ENCODE assay signal across 18 mouse cellular contexts in the genomic region with DNA sequence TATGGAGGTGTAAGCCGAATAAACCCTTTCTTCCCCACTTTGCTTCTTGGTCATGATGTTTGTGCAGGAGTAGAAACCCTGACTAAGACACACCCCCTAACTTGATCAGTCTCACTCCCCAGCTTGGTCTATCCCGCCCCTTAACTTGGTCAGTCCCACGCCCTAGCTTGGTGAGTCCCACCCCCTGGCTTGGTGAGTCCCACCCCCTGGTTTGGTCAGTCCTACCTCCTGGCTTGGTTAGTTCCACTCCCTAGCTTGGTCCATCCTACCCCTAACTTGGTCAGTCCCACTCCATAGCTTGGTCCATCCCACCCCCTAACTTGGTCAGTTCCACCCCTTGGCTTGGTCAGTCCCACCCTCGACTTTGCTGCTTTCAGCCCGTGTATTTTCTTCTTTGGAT. TPM values are rescaled to one million over a fixed set of nuclear protein-coding genes. Genes with fewer than 3 reads are reported as not detected.
DNase-seq lines count a peak whose midpoint lies in the region; ATAC-seq and TF ChIP-seq lines count a peak whose summit lies in the region.
"Had no signal": no experiment of that assay in that cellular context is flagged by ENCODE, and none has a peak within 500 bp of the region (broad histone marks: within the 10 kb centered on the region; RNA-seq: fewer than 3 reads in every experiment).

No protein-coding gene starts in this region.

- WGBS in heart, embryonic 13.5 days: 85% methylated on average over 5 of the region's 5 CpGs
- whole genome bisulfite sequencing in heart, embryonic 11.5 days (ENCODE audit: insufficient replicate concordance): 87% methylated on average over 5 of the region's 5 CpGs
- 89% methylated on average over 5 of the region's 5 CpGs for WGBS in kidney, postnatal 0 days
- WGBS in kidney, adult 2 months: 93% methylated on average over 5 of the region's 5 CpGs
- WGBS in midbrain, postnatal 0 days: 89% methylated on average over 5 of the region's 5 CpGs
- WGBS in midbrain, embryonic 11.5 days: 90% methylated on average over 5 of the region's 5 CpGs

- H3K9ac ChIP-seq in heart, embryonic 13.5 days: no peak overlapping the region
- no peak overlapping the region for H3K9ac ChIP-seq in heart, embryonic 11.5 days (ENCODE audit: low read depth, low read length)
- H3K9ac ChIP-seq in kidney, postnatal 0 days (ENCODE audit: low read depth, low read length): no peak overlapping the region
- no peak overlapping the region for H3K9ac ChIP-seq in midbrain, postnatal 0 days (replicated peaks; ENCODE audit: low read length, poor library complexity, severe bottlenecking)
- no peak overlapping the region for H3K9ac ChIP-seq in midbrain, embryonic 11.5 days (ENCODE audit: low read length)
- H3K9ac ChIP-seq: embryonic facial prominence, embryonic 13.5 days; forebrain, embryonic 12.5 days; hindbrain, embryonic 12.5 days had no signal

- no peak for TF ChIP-seq CTCF in kidney, postnatal 0 days (IDR thresholded peaks at IDR 0.05; ENCODE audit: low read depth)
- no peak for TF ChIP-seq CTCF in kidney, adult 2 months (conservative IDR thresholded peaks at IDR 0.05; ENCODE audit: insufficient read depth, insufficient read length, low read depth, low read length)
- TF ChIP-seq CTCF in midbrain, postnatal 0 days (IDR thresholded peaks at IDR 0.05): no peak

- no peak overlapping the region for H3K4me3 ChIP-seq in heart, embryonic 13.5 days
- no peak overlapping the region for H3K4me3 ChIP-seq in heart, embryonic 11.5 days (ENCODE audit: low read depth, low read length)
- no peak overlapping the region for H3K4me3 ChIP-seq in kidney, postnatal 0 days (replicated peaks; ENCODE audit: low read depth, low read length)
- H3K4me3 ChIP-seq in kidney, adult 2 months (ENCODE audit: insufficient read depth, low read depth, low read length): no peak overlapping the region
- H3K4me3 ChIP-seq in midbrain, postnatal 0 days (ENCODE audit: low read depth, low read length): no peak overlapping the region
- H3K4me3 ChIP-seq in midbrain, embryonic 11.5 days (ENCODE audit: low read depth, low read length): no peak overlapping the region
- H3K4me3 ChIP-seq: embryonic facial prominence, embryonic 13.5 days; forebrain, embryonic 12.5 days; hindbrain, embryonic 12.5 days had no signal

- H3K36me3 ChIP-seq in heart, embryonic 13.5 days: no peaks in the 10 kb centered on the region
- H3K36me3 ChIP-seq in heart, embryonic 11.5 days (ENCODE audit: control insufficient read depth, insufficient read depth, low read length): no peaks in the 10 kb centered on the region
- H3K36me3 ChIP-seq in kidney, postnatal 0 days (ENCODE audit: insufficient read depth, low read length): no peaks in the 10 kb centered on the region
- H3K36me3 ChIP-seq in kidney, adult 2 months (ENCODE audit: control insufficient read depth, insufficient read depth, low read length): no peaks in the 10 kb centered on the region
- H3K36me3 ChIP-seq in midbrain, postnatal 0 days (ENCODE audit: insufficient read depth, low read length): no peaks in the 10 kb centered on the region
- no peaks in the 10 kb centered on the region for H3K36me3 ChIP-seq in midbrain, embryonic 11.5 days (ENCODE audit: control insufficient read depth, insufficient read depth, low read length)
- H3K36me3 ChIP-seq: embryonic facial prominence, embryonic 13.5 days; forebrain, embryonic 12.5 days; hindbrain, embryonic 12.5 days had no signal

- no peaks in the 10 kb centered on the region for H3K27me3 ChIP-seq in heart, embryonic 13.5 days (replicated peaks)
- no peaks in the 10 kb centered on the region for H3K27me3 ChIP-seq in heart, embryonic 11.5 days (ENCODE audit: control insufficient read depth, insufficient read depth, low read length)
- no peaks in the 10 kb centered on the region for H3K27me3 ChIP-seq in kidney, postnatal 0 days (ENCODE audit: insufficient read depth, low read length)
- H3K27me3 ChIP-seq in kidney, adult 2 months (replicated peaks; ENCODE audit: control insufficient read depth, insufficient read depth, low read length): no peaks in the 10 kb centered on the region
- H3K27me3 ChIP-seq in midbrain, postnatal 0 days (ENCODE audit: insufficient read depth, low read length): no peaks in the 10 kb centered on the region
- no peaks in the 10 kb centered on the region for H3K27me3 ChIP-seq in midbrain, embryonic 11.5 days (ENCODE audit: control insufficient read depth, insufficient read depth, low read length)
- H3K27me3 ChIP-seq: CH12.LX; embryonic facial prominence, embryonic 13.5 days; forebrain, embryonic 12.5 days; hindbrain, embryonic 12.5 days; Patski had no signal

- no peak for TF ChIP-seq POLR2A in kidney, adult 2 months (IDR thresholded peaks at IDR 0.05; ENCODE audit: low read depth, low read length)

- no peak overlapping the region for H3K4me2 ChIP-seq in heart, embryonic 13.5 days
- no peak overlapping the region for H3K4me2 ChIP-seq in heart, embryonic 11.5 days
- H3K4me2 ChIP-seq in kidney, postnatal 0 days (ENCODE audit: low read length): no peak overlapping the region
- H3K4me2 ChIP-seq in midbrain, postnatal 0 days (ENCODE audit: low read depth, low read length, poor library complexity, severe bottlenecking): no peak overlapping the region
- no peak overlapping the region for H3K4me2 ChIP-seq in midbrain, embryonic 11.5 days
- H3K4me2 ChIP-seq: embryonic facial prominence, embryonic 13.5 days; forebrain, embryonic 12.5 days; hindbrain, embryonic 12.5 days had no signal

- no peak for DNase-seq in kidney, postnatal 0 days (ENCODE audit: low spot score)
- DNase-seq in kidney, adult 2 months: no peak
- no peak for DNase-seq in midbrain, postnatal 0 days (ENCODE audit: low spot score)
- DNase-seq in midbrain, embryonic 11.5 days (ENCODE audit: low spot score, missing footprints): no peak
- DNase-seq: adrenal gland, postnatal 14 days; cerebellum, adult 11-12 months; cerebellum, adult 9-10 months; cerebellum, postnatal 36 days; gastrocnemius, postnatal 10 days had no signal

- no peaks in the 10 kb centered on the region for H3K9me3 ChIP-seq in heart, embryonic 13.5 days
- H3K9me3 ChIP-seq in heart, embryonic 11.5 days (replicated peaks; ENCODE audit: control insufficient read depth, low read length): no peaks in the 10 kb centered on the region
- H3K9me3 ChIP-seq in kidney, postnatal 0 days (replicated peaks; ENCODE audit: low read length): no peaks in the 10 kb centered on the region
- H3K9me3 ChIP-seq in midbrain, postnatal 0 days (ENCODE audit: low read length): no peaks in the 10 kb centered on the region
- no peaks in the 10 kb centered on the region for H3K9me3 ChIP-seq in midbrain, embryonic 11.5 days (ENCODE audit: control insufficient read depth, low read length)
- H3K9me3 ChIP-seq: embryonic facial prominence, embryonic 13.5 days; forebrain, embryonic 12.5 days; hindbrain, embryonic 12.5 days had no signal

- 0 out of 2 replicates have a peak, but pooled peaks have one; percentile 25 for ATAC-seq in heart, embryonic 13.5 days (ENCODE audit: extremely low read depth, insufficient number of reproducible peaks, low FRiP score, low TSS enrichment)
- ATAC-seq in heart, embryonic 11.5 days (replicated peaks; ENCODE audit: insufficient number of reproducible peaks, low FRiP score, low TSS enrichment): no peak
- ATAC-seq in kidney, postnatal 0 days (replicated peaks; ENCODE audit: low FRiP score, low read depth): peak; percentile 36; the same call in 1 of the 2 replicates
- 0 out of 2 replicates have a peak, but pooled peaks have one; percentile 34 for ATAC-seq in midbrain, postnatal 0 days (ENCODE audit: low FRiP score)
- ATAC-seq in midbrain, embryonic 11.5 days (ENCODE audit: low FRiP score): no peak
- ATAC-seq: activated CD4-positive, CD25-positive, alpha-beta regulatory T cell, adult 4 months; forebrain, embryonic 16.5 days; Patski had no signal

- no peaks in the 10 kb centered on the region for H3K4me1 ChIP-seq in heart, embryonic 13.5 days
- H3K4me1 ChIP-seq in heart, embryonic 11.5 days (ENCODE audit: control insufficient read depth, insufficient read depth, low read length): no peaks in the 10 kb centered on the region
- H3K4me1 ChIP-seq in kidney, postnatal 0 days (replicated peaks; ENCODE audit: insufficient read depth, low read length): no peaks in the 10 kb centered on the region
- H3K4me1 ChIP-seq in kidney, adult 2 months (ENCODE audit: control insufficient read depth, insufficient read depth, low read length): no peaks in the 10 kb centered on the region
- H3K4me1 ChIP-seq in midbrain, postnatal 0 days (ENCODE audit: insufficient read depth, low read length): no peaks in the 10 kb centered on the region
- no peaks in the 10 kb centered on the region for H3K4me1 ChIP-seq in midbrain, embryonic 11.5 days (ENCODE audit: control insufficient read depth, insufficient read depth, low read length)
- H3K4me1 ChIP-seq: embryonic facial prominence, embryonic 13.5 days; forebrain, embryonic 12.5 days; hindbrain, embryonic 12.5 days had no signal

- H3K27ac ChIP-seq in heart, embryonic 13.5 days (replicated peaks): no peak overlapping the region
- H3K27ac ChIP-seq in heart, embryonic 11.5 days (ENCODE audit: low read depth, low read length): no peak overlapping the region
- no peak overlapping the region for H3K27ac ChIP-seq in kidney, postnatal 0 days
- no peak overlapping the region for H3K27ac ChIP-seq in kidney, adult 2 months (ENCODE audit: insufficient read depth, low read depth, low read length)
- H3K27ac ChIP-seq in midbrain, postnatal 0 days (ENCODE audit: low read depth, low read length): no peak overlapping the region
- H3K27ac ChIP-seq in midbrain, embryonic 11.5 days (ENCODE audit: low read depth, low read length): no peak overlapping the region
- H3K27ac ChIP-seq: embryonic facial prominence, embryonic 13.5 days; forebrain, embryonic 12.5 days; hindbrain, embryonic 12.5 days had no signal

RNA-seq across cellular contexts. Expression of a gene that starts 31.3 kb away (rescaled TPM):
- polyA plus RNA-seq in heart, embryonic 13.5 days (2015; fragmentation: Nextera tagmentation; extraction: Ambion mirVana): 8.1 and 9.1 TPM in 2 replicates
- 9.7 and 12.1 TPM in 2 replicates for polyA plus RNA-seq in heart, embryonic 11.5 days (2014; fragmentation: Nextera tagmentation; extraction: Ambion mirVana)
- 2.1 and 2.5 TPM in 2 replicates for polyA plus RNA-seq in kidney, postnatal 0 days (2015; fragmentation: Nextera tagmentation; extraction: Ambion mirVana)
- 9.0 and 9.5 TPM in 2 replicates for polyA plus RNA-seq in kidney, adult 2 months (2012; rRNA removed)
- total RNA-seq in midbrain, postnatal 0 days (2014; rRNA removed): 6.0 and 11.6 TPM in 2 replicates
- 1.7 and 3.3 TPM in 2 replicates for polyA plus RNA-seq in midbrain, postnatal 0 days (2015; fragmentation: Nextera tagmentation; extraction: Ambion mirVana)
- 1.1 and 1.6 TPM in 2 replicates for polyA plus RNA-seq in midbrain, embryonic 11.5 days (2014; fragmentation: Nextera tagmentation; extraction: Ambion mirVana)
- total RNA-seq: CH12.LX had no signal
- polyA plus RNA-seq: activated CD4-positive, CD25-positive, alpha-beta regulatory T cell, adult 4 months had no signal

Comparison
In these comparisons a context has a peak if more than half of its experiments do, and no peak if none do; other contexts are left out.
1. ATAC-seq: peak in heart, embryonic 13.5 days (single experiment), kidney, postnatal 0 days (single experiment) and midbrain, postnatal 0 days (single experiment); none in heart, embryonic 11.5 days (single experiment) and midbrain, embryonic 11.5 days (single experiment).